Mouse (Mus musculus): ENCODE results near the gene Pdia3. TPM values are rescaled to one million over a fixed set of nuclear protein-coding genes. Genes with fewer than 3 reads are reported as not detected.
"Not testable (repeated sequence)": the region's sequence is repeated elsewhere in the genome, so short reads cannot be mapped to it uniquely, and the experiment has no call there.

Pdia3 gene
- polyA plus RNA-seq, 1 experiment, result 473 TPM

DNA sequence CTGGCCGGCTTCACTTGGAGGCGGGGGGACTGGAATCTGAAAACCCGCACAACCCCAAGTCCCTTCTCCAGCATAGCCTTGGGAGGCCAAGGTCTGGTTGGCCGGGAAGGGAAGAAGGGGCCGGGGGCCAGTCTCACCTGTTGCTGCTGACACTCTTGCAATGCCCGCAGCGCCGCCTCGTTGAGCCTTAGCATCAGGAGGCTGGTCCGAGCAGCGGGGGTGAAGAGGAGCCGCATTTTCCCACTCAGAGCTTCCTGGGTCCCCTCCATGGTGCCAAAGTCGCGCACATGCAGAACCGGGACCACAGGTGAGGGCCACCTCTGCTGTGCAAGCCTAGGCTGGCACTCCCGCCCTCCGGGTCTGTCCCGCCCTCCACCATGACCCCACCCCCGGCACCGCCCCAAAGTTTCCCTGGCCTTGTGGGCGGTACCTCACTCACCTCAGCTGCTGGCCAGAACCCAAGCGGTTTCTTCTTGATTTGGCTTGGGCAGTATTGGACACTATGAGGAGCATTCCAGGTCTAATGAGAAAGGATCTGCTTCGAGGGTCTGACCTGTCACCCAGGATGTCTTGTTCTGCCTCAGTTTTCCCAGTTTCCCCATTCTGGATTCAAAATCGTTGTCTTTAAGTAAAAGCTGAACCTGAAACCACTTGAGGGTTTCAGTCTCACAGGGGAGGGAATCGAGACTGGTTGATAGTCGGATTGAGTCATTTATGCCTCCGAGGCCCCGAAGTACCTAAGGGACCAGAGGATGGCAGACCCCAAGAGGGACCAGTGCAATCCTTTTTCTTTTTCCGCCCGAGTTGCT lies 28.9 kb downstream of the Pdia3 start:
- peak; percentile 54 for DNase-seq (ENCODE audit: low read depth)

- no peak for DNase-seq (ENCODE audit: low read depth)
Observed at GRCm38 (mm10) chr2:121443068-121443349, 29.4 kb downstream of the Pdia3 start.

DNA sequence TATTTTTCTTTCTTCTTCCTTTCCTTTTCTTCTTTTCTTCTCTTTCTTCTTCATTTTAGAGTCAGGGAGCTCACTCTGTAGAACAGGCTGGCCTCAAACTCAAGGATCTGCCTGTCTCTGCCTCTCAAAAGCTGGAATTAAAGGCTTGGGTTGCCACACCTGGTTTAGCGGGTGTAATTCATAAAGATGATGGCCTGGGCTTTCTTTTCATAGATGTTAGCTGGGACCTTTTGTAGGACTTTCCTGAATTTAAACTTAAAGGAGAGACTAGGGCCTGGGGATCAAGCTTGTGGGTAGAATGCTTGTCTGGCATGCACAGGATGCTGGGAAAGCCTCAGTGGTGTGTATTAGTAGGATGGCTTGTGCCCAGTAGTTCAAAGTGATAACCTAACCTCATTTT lies 30.6 kb downstream of the Pdia3 start, which contains the start of gene Ell3:
TSS of gene Ell3 (minus strand) at position 101 of the 400 bp plus-strand sequence.
- DNase-seq (ENCODE audit: low read depth), result no peak

DNA sequence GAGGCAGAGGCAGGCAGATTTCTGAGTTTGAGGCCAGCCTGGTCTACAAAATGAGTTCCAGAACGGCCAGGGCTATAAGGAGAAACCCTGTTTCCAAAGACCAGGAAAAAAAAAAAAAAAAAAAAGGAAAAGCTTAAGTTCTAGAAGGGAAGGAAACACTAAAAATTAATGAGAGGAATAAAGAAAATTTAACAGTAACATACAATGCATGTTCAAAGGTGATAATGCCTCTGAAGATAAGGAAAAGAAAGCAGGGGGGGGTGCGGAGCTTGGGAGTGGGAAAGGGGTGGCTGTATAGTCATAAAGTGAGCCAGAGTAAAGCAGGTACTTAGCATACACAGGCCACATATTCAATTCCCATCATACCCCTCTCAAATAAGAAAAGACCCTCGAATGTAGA lies 31.5 kb downstream of the Pdia3 start:
- DNase-seq (ENCODE audit: low read depth), result no peak

DNA sequence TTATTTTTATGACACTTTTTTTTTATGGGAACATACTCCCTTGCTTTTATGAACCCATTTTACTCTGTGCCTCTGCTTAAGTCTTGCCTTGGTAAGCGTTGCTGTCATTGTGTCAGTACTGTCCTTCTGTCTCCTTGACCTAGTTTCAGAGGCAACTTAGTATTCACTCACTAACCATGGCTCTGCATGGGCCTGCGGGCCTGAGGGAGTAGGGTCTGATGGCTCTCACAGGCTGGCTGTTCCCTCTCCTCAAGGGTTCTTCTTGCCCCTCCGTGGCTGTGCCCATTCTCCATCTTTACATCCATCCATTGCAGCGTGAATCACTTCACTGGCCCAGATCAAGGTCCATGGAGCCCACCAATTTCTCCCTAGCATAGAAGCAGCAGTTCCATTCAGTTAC lies 32.9 kb downstream of the Pdia3 start:
- no peak for DNase-seq (ENCODE audit: low read depth)

DNA sequence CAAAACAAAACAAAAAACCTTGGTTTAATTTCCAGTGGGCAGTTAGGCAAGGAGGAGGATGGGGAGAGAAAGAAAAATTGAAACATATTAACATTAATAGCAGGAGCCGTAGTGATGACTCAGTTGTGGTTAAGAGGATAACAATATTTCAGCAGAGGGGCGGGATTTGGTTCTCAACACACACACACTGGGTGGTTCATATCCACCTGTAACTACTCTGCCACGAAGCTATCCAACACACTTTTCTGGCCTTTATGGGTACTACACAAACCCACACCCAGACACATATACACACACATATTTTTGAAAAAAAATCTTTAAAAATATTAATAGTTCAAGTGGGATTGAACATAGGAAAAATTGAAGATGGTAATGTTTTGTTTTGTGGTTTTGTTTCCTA lies 33.4 kb downstream of the Pdia3 start:
- no peak for DNase-seq (ENCODE audit: low read depth)

DNA sequence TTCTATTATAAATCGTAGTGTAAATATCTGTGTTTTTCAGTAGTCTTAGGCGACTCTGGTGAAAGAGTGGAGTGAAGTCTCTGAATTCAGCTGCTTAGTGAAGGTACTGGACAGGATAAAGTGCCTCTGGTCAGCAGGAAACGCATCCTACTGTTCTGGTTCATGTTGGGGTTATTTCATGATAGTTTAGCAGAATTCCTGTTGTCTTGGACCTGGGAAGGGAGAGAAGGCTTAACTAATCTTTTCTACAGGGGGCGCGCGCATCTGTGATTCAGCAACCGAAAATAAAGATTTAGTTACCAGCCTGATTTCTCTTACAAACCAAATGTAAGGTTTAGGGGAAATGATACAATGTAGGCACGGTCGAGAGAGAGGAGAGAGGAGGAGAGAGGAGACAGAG lies 34.6 kb downstream of the Pdia3 start:
- DNase-seq (ENCODE audit: low read depth), result no peak

GRCm38 (mm10) chr2:121448739-121449535 lies 35.4 kb downstream of the Pdia3 start, which contains the start of gene Serf2:
Gene Serf2, plus strand, starts transcription at chr2:121449195.
- DNase-seq (ENCODE audit: low read depth), result peak; percentile 86

DNA sequence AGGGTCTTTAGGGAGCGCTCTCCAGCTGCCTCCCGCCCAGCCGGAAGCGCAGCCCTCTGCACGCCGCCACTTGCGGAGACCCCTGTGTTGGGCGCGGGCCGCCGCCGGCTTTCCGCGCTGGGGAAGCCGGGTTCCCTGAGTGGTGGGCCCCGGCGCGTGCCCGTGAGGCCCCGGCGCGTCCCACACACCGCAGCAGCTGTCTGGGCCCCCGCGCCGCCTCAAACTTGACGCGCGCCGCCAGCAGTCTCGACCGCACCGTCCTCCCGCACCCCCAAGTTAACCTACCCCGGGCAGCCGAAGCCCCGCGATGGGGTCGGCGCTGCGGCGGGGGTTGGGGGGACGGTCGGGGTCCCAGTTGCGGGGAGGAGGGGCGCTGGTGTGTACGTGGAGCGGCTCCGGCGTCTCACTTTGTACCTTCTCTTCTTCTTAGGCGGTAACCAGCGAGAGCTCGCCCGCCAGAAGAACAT lies 36.0 kb downstream of the Pdia3 start:
- no peak for DNase-seq (ENCODE audit: low read depth)

- no peak for DNase-seq (ENCODE audit: low read depth)
Observed at GRCm38 (mm10) chr2:121450093-121450492, 36.5 kb downstream of the Pdia3 start.

DNA sequence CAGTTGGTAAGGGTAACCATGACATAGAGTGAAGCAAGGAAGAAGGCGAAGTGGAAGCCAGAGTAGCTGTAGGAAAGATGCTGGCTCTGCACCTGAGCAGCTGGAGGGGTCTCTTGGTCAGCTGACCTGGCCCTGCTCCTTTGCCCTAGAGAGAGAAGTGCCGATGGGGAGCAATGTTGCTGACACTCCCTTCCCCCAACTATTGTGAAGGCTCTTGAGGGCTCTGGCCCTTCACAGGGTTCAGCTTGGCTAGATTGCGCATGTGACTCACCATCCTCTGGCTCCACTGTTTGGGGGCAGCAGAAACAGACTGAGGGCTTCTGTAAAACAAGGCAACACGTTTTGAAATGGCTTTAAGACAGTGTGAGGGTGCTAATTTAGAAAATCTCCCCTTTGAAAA lies 38.8 kb downstream of the Pdia3 start:
- DNase-seq (ENCODE audit: low read depth), result no peak

DNA sequence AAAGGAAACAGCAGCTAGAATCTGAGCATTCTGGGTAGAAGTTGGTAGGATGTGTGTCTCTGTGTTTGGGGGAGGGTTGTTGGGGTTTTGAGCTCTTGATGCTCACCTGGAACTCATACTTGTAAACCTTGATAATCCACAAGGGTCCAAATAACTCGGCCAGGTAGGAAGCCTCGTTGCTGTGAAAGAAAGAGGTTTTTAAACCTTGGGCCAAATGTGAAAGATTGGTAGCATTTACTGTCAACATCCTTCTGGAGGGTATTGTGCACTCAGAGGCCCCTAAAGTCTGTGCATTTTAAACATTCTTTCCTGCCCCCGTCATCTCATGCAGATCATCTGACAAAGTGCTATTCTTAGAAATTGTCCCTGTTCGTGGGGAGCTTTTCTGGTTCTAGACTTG lies 39.4 kb downstream of the Pdia3 start, which contains the start of gene Hypk:
TSS of gene Hypk (plus strand) at position 301 of the 400 bp plus-strand sequence.
- DNase-seq (ENCODE audit: low read depth), result no peak

DNA sequence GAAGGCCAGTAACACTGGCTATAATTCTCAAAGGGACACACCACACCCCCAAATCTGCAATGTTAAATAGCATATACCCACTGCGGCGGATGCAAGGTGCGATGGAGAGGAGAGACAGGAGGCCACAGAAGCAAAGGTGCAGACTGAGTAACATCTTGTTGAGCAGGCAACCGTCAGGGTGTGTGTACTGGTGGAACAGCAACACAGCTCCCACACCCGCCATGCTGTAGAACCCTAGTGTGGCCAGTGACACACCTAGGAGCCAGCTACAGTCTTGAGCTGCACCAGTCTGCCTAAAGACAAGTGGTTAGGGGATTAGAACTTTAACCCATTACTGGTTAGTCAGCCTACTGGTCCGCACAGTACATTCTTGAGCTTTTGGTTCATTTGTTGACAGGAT lies 40.3 kb downstream of the Pdia3 start:
- DNase-seq (ENCODE audit: low read depth), result no peak

- no peak for DNase-seq (ENCODE audit: low read depth)
Observed at GRCm38 (mm10) chr2:121455534-121455933, 42.0 kb downstream of the Pdia3 start.

DNA sequence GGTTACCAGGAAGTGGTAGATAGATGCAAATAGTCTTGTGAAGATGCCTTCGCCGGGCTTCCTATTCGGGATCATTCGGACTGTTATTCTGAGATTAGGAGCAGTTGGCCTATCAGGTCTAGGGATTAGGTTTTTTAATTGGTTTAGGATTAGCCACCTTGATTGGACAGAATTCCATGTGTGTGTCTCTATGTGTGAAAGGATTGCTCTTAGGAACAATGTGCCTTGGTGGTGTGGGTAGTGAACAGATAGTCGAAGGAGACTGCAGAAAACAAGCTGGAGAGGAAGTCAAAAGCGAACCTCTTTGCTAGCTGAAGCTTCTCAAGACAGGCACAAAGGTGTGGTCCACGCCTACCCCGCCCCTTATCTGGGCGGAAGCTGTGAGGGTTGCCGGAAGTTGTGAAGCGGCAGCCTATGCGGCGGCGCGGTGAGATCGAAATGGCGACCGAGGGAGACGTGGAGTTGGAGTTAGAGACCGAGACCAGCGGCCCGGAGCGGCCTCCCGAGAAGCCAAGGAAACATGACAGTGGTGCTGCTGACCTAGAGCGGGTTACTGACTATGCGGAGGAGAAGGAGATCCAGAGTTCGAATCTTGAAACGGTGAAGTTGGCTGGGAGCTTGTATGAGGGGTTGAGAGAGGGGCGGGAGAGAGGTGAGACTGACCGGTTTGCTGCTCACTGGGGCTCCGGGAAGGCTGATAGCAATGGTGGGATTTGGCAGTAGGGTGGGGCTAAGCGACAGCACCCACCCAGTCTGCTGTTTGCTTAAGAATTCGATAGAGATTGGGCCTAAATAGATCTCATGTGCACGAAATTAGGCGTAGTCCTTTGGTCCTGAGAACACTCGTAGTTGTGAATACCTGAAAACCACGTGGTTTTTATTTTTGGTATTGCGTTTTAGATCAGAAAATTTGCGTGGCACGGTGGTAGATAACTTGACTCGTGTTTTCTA lies 43.4 kb downstream of the Pdia3 start, which contains the start of gene Serinc4:
TSS of gene Serinc4 (minus strand) at position 90 of the 951 bp plus-strand sequence.
- no peak for DNase-seq (ENCODE audit: low read depth)

- no peak for DNase-seq (ENCODE audit: low read depth)
Observed at GRCm38 (mm10) chr2:121460071-121460470, 46.5 kb downstream of the Pdia3 start.

GRCm38 (mm10) chr2:121468982-121469381 lies 55.4 kb downstream of the Pdia3 start:
- not testable (repeated sequence) for DNase-seq (ENCODE audit: low read depth)

DNA sequence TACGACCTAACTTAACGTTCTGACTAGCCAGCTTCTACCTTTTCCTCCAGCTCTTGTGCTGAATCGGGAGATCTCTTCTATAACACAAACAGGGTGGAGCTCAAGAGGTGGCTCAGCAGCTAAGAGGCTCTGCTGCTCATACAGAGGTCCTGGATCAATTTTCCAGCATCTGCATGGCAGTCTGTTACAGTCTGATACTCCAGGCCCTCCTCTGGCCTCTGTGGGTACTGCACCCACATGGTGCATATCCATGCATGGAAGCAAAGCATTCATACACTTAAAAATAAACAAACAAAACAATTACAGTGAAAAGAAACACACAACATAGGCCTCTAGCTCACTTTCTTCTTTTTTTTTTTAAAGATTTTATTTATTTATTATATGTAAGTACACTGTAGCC lies 59.2 kb downstream of the Pdia3 start:
- DNase-seq (ENCODE audit: low read depth), result not testable (repeated sequence)

GRCm38 (mm10) chr2:121473301-121474179 lies 60.0 kb downstream of the Pdia3 start, which contains the start of gene Mfap1b:
Gene Mfap1b, minus strand, starts transcription at chr2:121474067.
- peak; percentile 61 for DNase-seq (ENCODE audit: low read depth)

DNA sequence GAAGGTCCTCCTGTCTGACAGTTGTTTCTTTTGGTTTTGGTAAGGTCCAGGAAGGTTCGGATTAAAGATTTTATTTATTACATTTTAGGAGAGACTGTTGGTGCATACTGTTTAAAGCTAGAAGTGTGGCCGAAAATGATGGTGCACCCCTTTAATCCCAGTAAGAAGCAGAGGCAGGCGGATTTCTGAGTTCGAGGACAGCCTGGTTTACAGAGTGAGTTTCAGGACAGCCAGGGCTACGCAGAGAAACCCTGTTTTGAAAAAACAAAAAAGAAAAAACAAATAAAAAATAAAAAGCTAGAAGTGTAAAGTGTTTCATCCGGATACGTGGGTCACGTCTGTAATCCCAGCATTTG lies 60.6 kb downstream of the Pdia3 start:
- DNase-seq (ENCODE audit: low read depth), result no peak

- not testable (repeated sequence) for DNase-seq (ENCODE audit: low read depth)
Observed at GRCm38 (mm10) chr2:121475306-121475705, 61.7 kb downstream of the Pdia3 start.

All from gonadal fat pad, adult 2 months (tissue).